Mouse (Mus musculus) left cerebral cortex, adult 2 months (tissue): Measurements from ENCODE around the gene Clcn1. TPM values are rescaled to one million over a fixed set of nuclear protein-coding genes. Genes with fewer than 3 reads are reported as not detected.
A peak's percentile ranks its signal among the peaks of the same experiment; 100 is the strongest.

Experiments used
- DNase-seq, 2 experiments: peaks; one replicate each; pipeline ENCODE4 v3.0.0; 2021 to 2022; ENCODE audit warnings: low spot score in 2 of 2, mixed read lengths in 1 of 2; ENCODE audit errors: extremely low spot score in 1 of 2
- H3K27ac ChIP-seq: fragments of 200-600 bp; 2 replicates; pipeline ENCODE4 v1.8.1; 2022
- H3K4me3 ChIP-seq: fragments of 200-600 bp; 2 replicates; pipeline ENCODE4 v1.8.1; 2022
- CTCF ChIP-seq: fragments of 200-600 bp; IDR thresholded peaks from 2 replicates; pipeline ENCODE4 v1.8.1; 2022; ENCODE audit warnings: antibody characterized with exemption, mild to moderate bottlenecking, moderate library complexity
- intact Hi-C: fragments of 180-260 bp; cut with DNase I; formaldehyde crosslinking; loops from one replicate; pipeline ENCODE4 v1.15.1; 2025
- total RNA-seq, 2 experiments: library from RNA; stranded (reverse); gene quantifications; 2 replicates each; pipeline ENCODE4 v1.2.3; 2021

The Clcn1 gene
- total RNA-seq, 2 experiments from 2014 or later, result 5.3 to 6.4 TPM

- H3K27ac ChIP-seq, result no peak overlapping the region
- intact Hi-C loops, result no loop called here
- no peak overlapping the region for H3K4me3 ChIP-seq
- TF ChIP-seq CTCF, result no peak
- DNase-seq, result no peak
Measured at GRCm38 (mm10) chr6:42352486-42352846, 66.0 kb downstream of the Clcn1 start.

GRCm38 (mm10) chr6:42353180-42353579, 66.7 kb downstream of the Clcn1 start:
- H3K4me3 ChIP-seq, result no peak overlapping the region
- H3K27ac ChIP-seq, result no peak overlapping the region
- intact Hi-C loops, result no loop called here
- TF ChIP-seq CTCF, result no peak
- DNase-seq, result no peak

- intact Hi-C loops, result no loop called here
- TF ChIP-seq CTCF, result no peak
- DNase-seq, result peak in 1 of 2 experiments; percentile 22
Measured at GRCm38 (mm10) chr6:42354076-42355019, 67.9 kb downstream of the Clcn1 start.

GRCm38 (mm10) chr6:42355366-42355765, 68.9 kb downstream of the Clcn1 start:
- no peak overlapping the region for H3K27ac ChIP-seq
- H3K4me3 ChIP-seq, result no peak overlapping the region
- intact Hi-C loops, result no loop called here
- TF ChIP-seq CTCF, result no peak
- no peak for DNase-seq

More at GRCm38 (mm10) chr6:42354076-42355019, 67.9 kb downstream of the Clcn1 start:
- H3K27ac ChIP-seq, result 0 out of 2 replicates have a peak overlapping the region, but pooled peaks have one; percentile 17
- H3K4me3 ChIP-seq, result no peak overlapping the region

- H3K27ac ChIP-seq, result no peak overlapping the region
- TF ChIP-seq CTCF, result no peak
- intact Hi-C loops, result no loop called here
- no peak for DNase-seq
- no peak overlapping the region for H3K4me3 ChIP-seq
Measured at GRCm38 (mm10) chr6:42355794-42356600, 69.5 kb downstream of the Clcn1 start.

- no peak for DNase-seq
- TF ChIP-seq CTCF, result no peak
- Histone ChIP-seq H3K4me3 (no peak overlapping the region), H3K27ac (no peak overlapping the region)
- intact Hi-C loops, result no loop called here
Measured at GRCm38 (mm10) chr6:42356913-42357312, 70.4 kb downstream of the Clcn1 start.

- intact Hi-C loops, result no loop called here
- no peak for TF ChIP-seq CTCF
- Histone ChIP-seq H3K27ac (no peak overlapping the region), H3K4me3 (no peak overlapping the region)
- no peak for DNase-seq
Measured at GRCm38 (mm10) chr6:42357901-42358300, 71.4 kb downstream of the Clcn1 start.

GRCm38 (mm10) chr6:42358901-42359300, 72.4 kb downstream of the Clcn1 start:
- no peak overlapping the region for H3K4me3 ChIP-seq
- TF ChIP-seq CTCF, result no peak
- DNase-seq, result no peak
- H3K27ac ChIP-seq, result no peak overlapping the region
- intact Hi-C loops, result no loop called here

- TF ChIP-seq CTCF, result no peak
- Histone ChIP-seq H3K4me3 (no peak overlapping the region), H3K27ac (no peak overlapping the region)
- intact Hi-C loops, result no loop called here
- DNase-seq, result no peak
Measured at GRCm38 (mm10) chr6:42359364-42360147, 73.1 kb downstream of the Clcn1 start.

GRCm38 (mm10) chr6:42360231-42360840, 73.9 kb downstream of the Clcn1 start:
- no peak for TF ChIP-seq CTCF
- DNase-seq, result no peak
- intact Hi-C loops, result no loop called here
- no peak overlapping the region for H3K27ac ChIP-seq
- H3K4me3 ChIP-seq, result no peak overlapping the region
